Mouse (Mus musculus) spleen, adult 12 weeks (tissue): Measurements from ENCODE around the gene Cnga3.
A peak's percentile ranks its signal among the peaks of the same experiment; 100 is the strongest.

Experiments used
- DNase-seq: peaks from one replicate; pipeline ENCODE4 v3.0.0; 2022; ENCODE audit warnings: low spot score

Gene Cnga3

GRCm38 (mm10) chr1:37286556-37286955, 72.3 kb downstream of the Cnga3 start:
- no peak for DNase-seq

DNA sequence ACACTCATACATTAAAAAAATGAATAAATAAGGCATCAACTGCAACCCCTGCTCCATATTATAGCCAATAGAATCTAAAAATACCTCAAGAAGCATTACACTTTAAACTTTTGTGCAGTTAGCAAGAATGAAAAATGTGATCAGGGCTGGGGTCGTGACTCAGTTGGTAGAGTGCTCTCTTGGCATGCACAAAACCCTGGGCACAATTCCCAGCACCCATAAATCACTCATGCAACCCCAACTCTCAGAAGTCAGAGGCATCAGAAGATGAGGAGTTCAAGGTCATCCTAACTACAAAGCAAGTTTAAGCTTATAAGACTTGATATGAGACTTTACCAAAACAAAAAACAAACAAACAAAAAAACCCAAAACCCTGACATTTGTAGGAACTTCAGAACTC, 73.5 kb downstream of the Cnga3 start:
- no peak for DNase-seq

GRCm38 (mm10) chr1:37288181-37288935, 74.1 kb downstream of the Cnga3 start:
- DNase-seq, result no peak

DNA sequence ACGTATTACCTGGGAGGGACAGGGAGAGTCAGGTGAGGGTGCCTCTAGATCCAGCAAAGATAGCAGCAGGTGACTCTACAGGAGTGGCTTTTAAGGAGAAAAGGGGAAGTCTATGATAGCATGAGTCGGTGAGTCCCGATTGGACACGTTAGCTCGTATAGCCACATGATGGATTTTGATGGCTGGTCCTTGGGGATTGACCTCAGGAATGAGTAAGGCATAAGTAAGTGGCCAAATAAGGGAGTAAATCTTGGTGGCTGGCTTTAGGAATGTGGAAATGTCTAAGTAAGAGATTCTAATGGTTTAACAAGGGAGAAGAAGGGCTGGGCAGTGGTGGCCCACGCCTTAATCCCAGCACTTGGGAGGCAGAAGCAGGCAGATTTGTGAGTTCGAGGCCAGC, 74.7 kb downstream of the Cnga3 start:
- no peak for DNase-seq

DNA sequence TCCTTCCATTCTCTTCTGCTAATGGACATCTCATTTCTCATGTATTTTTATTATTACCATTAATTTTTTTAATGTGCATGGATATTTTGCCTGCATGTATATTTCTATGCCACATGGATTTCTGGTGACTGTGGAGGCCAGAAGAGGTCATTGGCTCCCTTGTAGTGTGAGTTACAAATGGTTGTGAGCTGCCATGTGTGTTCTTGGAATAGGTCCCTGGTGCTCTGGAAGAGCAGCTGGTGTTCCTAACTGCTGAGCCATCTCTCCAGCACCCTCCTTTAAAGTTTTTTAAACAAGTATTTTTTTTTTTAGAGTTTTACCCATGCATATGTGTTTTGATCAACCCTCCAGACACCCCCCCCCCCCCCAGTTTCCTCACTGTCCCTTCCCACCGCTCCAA, 82.2 kb downstream of the Cnga3 start:
- DNase-seq, result no peak

- no peak for DNase-seq
Measured at GRCm38 (mm10) chr1:37298904-37299303, 84.7 kb downstream of the Cnga3 start.

DNA sequence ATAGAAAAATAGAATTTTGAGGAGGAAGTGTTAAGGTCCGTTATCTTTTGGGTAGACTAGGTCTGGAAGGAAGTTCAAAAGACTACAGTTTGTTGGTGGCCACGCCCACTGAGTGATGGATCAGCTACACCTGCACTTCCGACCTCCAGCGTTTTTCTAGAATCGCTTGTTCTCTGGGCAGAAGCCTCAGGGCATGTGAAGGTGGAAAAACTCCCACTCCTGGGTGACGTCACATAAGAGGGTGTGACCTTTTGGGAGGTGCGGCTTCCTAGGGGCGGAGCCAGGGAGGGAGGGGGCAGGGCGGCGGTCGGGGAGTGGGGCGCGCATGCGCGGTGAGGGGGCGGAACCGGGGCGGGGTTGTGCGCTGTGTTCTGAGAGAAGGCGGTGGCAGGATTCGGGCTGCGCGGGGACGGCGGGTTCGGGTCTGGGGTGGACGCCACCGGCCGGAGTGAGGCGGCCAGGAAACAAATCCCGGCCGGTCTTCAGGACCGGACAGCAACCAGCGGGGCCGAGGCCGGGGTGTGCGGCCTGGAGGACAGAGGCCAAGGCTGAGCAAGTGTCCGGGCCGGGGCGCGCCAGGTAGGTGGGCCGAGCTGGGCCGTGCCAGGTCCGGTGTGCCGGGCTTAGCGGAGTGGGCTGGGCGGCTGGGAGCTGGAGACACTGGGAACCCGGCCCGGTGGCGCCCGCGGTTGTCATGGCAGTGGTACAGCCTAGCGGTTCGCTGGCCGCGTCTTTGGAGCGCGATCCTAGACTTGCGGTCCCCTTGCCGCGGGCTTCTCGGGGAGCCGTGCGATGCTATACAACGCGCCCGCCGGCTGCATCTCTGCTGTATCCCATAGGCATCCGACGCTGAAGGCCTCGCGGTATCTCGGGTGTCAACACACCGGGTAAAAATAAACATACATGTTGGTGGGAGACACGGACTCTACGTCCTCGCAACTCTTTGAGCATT, 85.6 kb downstream of the Cnga3 start, which contains the start of gene Inpp4a:
Inpp4a (plus strand) TSS at position 326 of the 952 bp plus-strand sequence.
- peak; percentile 85 for DNase-seq

- DNase-seq, result no peak
Measured at GRCm38 (mm10) chr1:37300650-37301049, 86.4 kb downstream of the Cnga3 start.

- no peak for DNase-seq
Measured at GRCm38 (mm10) chr1:37302801-37303200, 88.6 kb downstream of the Cnga3 start.

DNA sequence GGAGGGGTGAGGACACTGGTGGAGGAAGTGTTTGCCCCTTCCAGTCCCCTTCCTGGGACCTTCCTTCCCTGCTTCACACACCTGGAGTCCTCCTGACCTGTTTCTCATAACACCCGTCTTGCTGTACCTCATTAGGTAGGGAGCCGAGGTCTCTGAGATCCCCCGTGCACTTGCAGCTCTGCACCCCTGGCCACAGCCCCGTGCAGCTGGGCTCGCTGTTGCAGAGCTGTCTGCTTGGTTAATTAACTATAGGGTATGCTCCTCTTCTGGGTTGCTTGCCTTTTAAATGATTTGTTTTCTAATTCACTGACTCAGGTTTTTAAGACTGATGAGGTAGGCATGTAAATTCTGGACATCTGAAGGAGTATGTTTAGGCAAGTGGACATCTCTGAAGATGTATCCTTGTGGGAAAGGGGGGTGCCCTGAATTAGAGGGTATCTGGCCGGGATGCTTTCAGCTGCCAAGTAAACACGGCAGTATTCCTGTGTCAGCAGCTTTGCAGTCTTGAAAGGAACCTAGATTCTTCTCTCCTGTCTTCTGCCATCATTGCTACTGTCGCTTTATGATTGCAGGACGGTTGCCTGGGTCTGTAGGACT, 91.6 kb downstream of the Cnga3 start:
- no peak for DNase-seq

DNA sequence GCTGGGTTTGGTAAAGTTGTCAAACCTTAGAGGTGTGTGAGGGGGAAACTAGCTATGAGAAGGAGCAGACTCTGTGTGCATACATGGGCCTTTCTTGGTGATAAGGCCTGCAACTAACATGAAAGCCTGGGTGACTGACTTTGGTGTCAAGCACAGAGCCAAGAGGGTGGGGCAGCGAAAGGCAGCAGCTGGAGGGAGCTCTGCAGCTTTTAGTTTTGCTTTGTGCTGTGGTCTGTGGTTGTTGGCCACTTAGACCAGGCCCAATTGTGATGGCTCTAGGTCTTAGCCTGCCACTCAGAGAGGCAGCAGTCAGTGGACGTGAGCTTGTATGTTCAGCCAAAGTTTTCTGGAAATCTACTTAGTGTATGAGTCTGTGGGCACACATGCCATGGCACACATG, 93.4 kb downstream of the Cnga3 start:
- DNase-seq, result no peak

DNA sequence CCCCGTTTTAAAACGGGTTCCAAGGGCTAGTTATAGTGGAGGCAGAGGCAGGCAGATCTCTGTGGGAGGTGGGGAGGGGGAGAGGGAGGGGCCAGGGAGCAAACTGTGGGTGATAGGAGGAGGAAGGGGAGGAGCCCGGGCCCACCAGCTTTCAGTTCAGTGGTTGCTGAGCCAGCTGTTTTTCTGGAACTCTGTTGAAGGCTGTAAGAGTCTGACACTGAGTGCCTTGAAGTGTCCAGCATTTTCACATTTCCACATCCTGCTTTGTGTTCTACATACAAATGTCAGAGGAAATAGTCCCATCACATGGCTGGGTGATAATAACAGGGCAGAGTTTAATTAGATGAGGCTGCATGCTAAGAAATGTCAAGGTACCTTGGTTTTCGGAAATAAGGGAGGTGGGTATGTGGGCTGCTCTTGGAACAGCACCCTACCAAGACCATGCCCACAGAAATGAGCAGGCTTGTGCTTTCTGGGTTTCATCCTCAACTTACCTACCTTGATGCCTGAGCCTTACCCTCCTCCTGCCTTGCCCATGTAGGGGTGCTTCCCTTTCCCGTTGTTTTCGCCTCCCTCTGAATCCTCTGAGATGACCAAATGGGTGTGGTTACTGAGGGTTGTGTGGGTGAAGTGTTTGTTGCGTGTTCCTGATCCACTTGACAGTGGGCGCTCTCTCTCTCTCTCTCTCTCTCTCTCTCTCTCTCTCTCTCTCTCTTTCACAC, 93.9 kb downstream of the Cnga3 start:
- no peak for DNase-seq

DNA sequence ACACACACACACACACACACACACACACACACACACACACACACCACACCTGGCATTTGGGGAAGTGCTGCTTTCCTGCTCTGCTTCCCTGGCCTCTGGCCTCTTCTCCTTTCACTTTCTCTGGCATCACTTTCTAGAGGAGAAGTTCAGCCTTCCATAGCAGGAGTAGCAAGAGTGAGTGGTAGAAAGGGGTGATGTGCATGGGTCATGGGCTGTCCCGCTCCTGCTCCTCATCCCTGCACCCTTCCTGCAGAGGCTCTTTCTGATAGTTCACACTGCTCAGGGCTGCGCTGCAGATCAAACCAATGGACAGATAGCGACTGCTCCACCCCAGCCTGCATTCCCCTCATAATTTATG, 94.5 kb downstream of the Cnga3 start:
- DNase-seq, result no peak

- DNase-seq, result no peak
Measured at GRCm38 (mm10) chr1:37309939-37310515, 95.8 kb downstream of the Cnga3 start.
